Mouse (Mus musculus) right cerebral cortex, postnatal 10 days (tissue): ENCODE data around the gene Cstf1.

Source experiments
- DNase-seq, 2 experiments: peaks; one replicate each; pipeline ENCODE4 v3.0.0; 2021; ENCODE audit warnings: low spot score in 2 of 2

Cstf1 gene

DNA sequence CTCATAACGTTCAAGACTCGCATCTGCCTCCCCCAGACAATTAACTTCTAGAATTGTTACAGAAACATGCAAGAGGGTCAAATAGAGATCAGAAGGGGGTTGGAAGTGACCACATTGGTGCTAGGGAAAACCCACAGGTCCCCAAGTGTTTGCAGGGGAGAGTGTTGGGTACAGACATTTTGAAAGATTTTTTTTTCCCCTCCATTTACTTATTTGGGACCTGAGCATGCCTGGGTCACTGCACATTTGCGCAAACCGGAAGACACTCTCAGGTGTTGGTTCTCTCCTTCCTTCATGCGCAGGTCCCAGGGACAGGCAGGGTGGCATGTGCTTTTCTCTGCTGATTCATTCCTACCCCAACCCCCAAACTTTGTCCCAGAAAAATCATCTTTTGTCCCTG lies 46.4 kb downstream of the Cstf1 start:
- DNase-seq: no peak

DNA sequence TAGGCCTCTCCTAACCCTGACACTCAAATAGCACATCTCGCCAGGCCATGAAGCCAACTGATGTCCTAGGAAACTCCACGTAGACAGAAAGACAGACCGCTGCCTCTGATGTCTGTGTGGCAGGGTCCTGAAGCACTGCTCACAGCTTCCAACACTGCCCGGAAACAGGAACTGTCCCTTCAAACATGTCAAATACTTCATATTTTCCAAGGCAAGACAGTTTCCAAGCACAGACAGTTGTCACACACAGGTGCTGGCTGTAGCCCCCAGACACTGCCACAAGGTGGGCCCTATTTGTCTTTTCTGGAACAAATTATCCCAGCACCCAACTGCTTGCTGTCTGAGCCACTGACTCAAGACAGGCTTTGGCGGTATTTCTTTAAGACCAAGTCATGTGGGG lies 47.7 kb downstream of the Cstf1 start:
- no peak for DNase-seq

DNA sequence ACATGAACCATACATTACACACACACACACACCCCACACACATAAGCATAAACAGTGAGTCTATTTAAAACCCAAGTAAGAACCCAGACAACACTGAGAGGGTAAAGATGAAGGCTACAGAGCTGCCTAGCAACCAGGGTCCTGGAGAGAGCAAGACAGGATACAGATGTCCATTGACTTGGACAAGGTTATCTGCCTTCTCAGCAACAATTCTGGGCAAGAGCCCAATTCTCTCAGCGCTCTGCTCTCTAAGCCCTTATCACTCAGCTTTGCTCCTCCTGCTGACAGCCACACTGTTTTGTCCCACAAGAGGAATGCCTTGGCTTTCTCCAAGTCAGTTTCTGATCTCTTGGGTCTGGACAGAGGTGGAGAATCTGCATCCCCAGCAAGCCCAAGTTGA lies 60.1 kb downstream of the Cstf1 start:
- DNase-seq: peak; percentile 42 to 48
